Mouse (Mus musculus) layer of hippocampus, adult 11-12 months (tissue): ENCODE measurements around the gene Rnf150.

ENCODE experiments used
- DNase-seq: peaks from one replicate; pipeline ENCODE4 v3.0.0; 2022; ENCODE audit warnings: low spot score

The Rnf150 gene

GRCm38 (mm10) chr8:83011758-83012157 lies 148.6 kb downstream of the Rnf150 start:
- DNase-seq = no peak

- DNase-seq = no peak
Observed at GRCm38 (mm10) chr8:83028211-83028610, 165.1 kb downstream of the Rnf150 start.

GRCm38 (mm10) chr8:83032800-83033199 lies 169.6 kb downstream of the Rnf150 start:
- no peak for DNase-seq

GRCm38 (mm10) chr8:83035141-83035540 lies 172.0 kb downstream of the Rnf150 start:
- no peak for DNase-seq

GRCm38 (mm10) chr8:83036521-83037166 lies 173.5 kb downstream of the Rnf150 start:
- no peak for DNase-seq

- DNase-seq = no peak
Observed at GRCm38 (mm10) chr8:83037321-83037720, 174.2 kb downstream of the Rnf150 start.

GRCm38 (mm10) chr8:83038575-83038974 lies 175.4 kb downstream of the Rnf150 start:
- DNase-seq = peak; percentile 70

- no peak for DNase-seq
Observed at GRCm38 (mm10) chr8:83041440-83041839, 178.3 kb downstream of the Rnf150 start.

GRCm38 (mm10) chr8:83046912-83047311 lies 183.8 kb downstream of the Rnf150 start:
- no peak for DNase-seq

- DNase-seq = no peak
Observed at GRCm38 (mm10) chr8:83048527-83048926, 185.4 kb downstream of the Rnf150 start.

GRCm38 (mm10) chr8:83049171-83049601 lies 186.0 kb downstream of the Rnf150 start:
- no peak for DNase-seq

- peak; percentile 61 for DNase-seq
Observed at GRCm38 (mm10) chr8:83049616-83050015, 186.5 kb downstream of the Rnf150 start.

GRCm38 (mm10) chr8:83052896-83053295 lies 189.7 kb downstream of the Rnf150 start:
- DNase-seq = no peak

- no peak for DNase-seq
Observed at GRCm38 (mm10) chr8:83054801-83055200, 191.6 kb downstream of the Rnf150 start.

GRCm38 (mm10) chr8:83058951-83059350 lies 195.8 kb downstream of the Rnf150 start:
- no peak for DNase-seq

- no peak for DNase-seq
Observed at GRCm38 (mm10) chr8:83060076-83060475, 196.9 kb downstream of the Rnf150 start.

GRCm38 (mm10) chr8:83061257-83061656 lies 198.1 kb downstream of the Rnf150 start:
- no peak for DNase-seq

- no peak for DNase-seq
Observed at GRCm38 (mm10) chr8:83061873-83062272, 198.7 kb downstream of the Rnf150 start.

GRCm38 (mm10) chr8:83062276-83062675 lies 199.1 kb downstream of the Rnf150 start:
- DNase-seq = no peak

- no peak for DNase-seq
Observed at GRCm38 (mm10) chr8:83064096-83064495, 200.9 kb downstream of the Rnf150 start.

GRCm38 (mm10) chr8:83066076-83066475 lies 202.9 kb downstream of the Rnf150 start:
- no peak for DNase-seq

- no peak for DNase-seq
Observed at GRCm38 (mm10) chr8:83066846-83067245, 203.7 kb downstream of the Rnf150 start.

- DNase-seq = no peak
Observed at GRCm38 (mm10) chr8:83067906-83068305, 204.8 kb downstream of the Rnf150 start.

- no peak for DNase-seq
Observed at GRCm38 (mm10) chr8:83074248-83074647, 211.1 kb downstream of the Rnf150 start.
